Mouse (Mus musculus): ENCODE results near the gene Il12a. TPM values are rescaled to one million over a fixed set of nuclear protein-coding genes. Genes with fewer than 3 reads are reported as not detected.
A peak's percentile ranks its signal among the peaks of the same experiment; 100 is the strongest.
"Not testable (repeated sequence)": the region's sequence is repeated elsewhere in the genome, so short reads cannot be mapped to it uniquely, and the experiment has no call there.

Gene Il12a
- polyA plus RNA-seq, 1 experiment from 2014 or later = 0.30 TPM

GRCm38 (mm10) chr3:68742718-68743471, 52.5 kb downstream of the Il12a start:
- peak; percentile 75 for DNase-seq
- TF ChIP-seq CTCF (IDR thresholded peaks at IDR 0.05; ENCODE audit: low read depth) = no peak
- WGBS = 43% methylated on average over 9 of the region's 9 CpGs

GRCm38 (mm10) chr3:68743472-68743732, 53.0 kb downstream of the Il12a start:
- ATAC-seq (ENCODE audit: insufficient read depth) (peak; percentile 63; the same call in 1 of the 2 replicates), DNase-seq (no peak)
- Histone ChIP-seq H3K9ac (no peak overlapping the region), H3K27ac (ENCODE audit: low read depth) (no peak overlapping the region), H3K9me3 (ENCODE audit: low read depth, low read length) (no peaks in the 10 kb centered on the region), H3K4me1 (ENCODE audit: insufficient read depth) (peaks cover 8% of the 10 kb centered on the region), H3K4me2 (no peak overlapping the region), H3K27me3 (ENCODE audit: insufficient read depth, low read length) (no peaks in the 10 kb centered on the region), H3K36me3 (ENCODE audit: insufficient read depth) (no peaks in the 10 kb centered on the region), H3K4me3 (ENCODE audit: low read depth, low read length) (no peak overlapping the region)
- no peak for TF ChIP-seq CTCF (IDR thresholded peaks at IDR 0.05; ENCODE audit: low read depth)
- WGBS = 28% methylated on average over 3 of the region's 3 CpGs

More at GRCm38 (mm10) chr3:68742718-68743471, 52.5 kb downstream of the Il12a start:
- H3K4me2 ChIP-seq = 0 out of 2 replicates have a peak overlapping the region, but pooled peaks have one; percentile 18
- H3K27me3 ChIP-seq (ENCODE audit: insufficient read depth, low read length) = no peaks in the 10 kb centered on the region
- H3K9ac ChIP-seq = no peak overlapping the region
- peaks cover 8% of the 10 kb centered on the region for H3K4me1 ChIP-seq (ENCODE audit: insufficient read depth)
- H3K36me3 ChIP-seq (ENCODE audit: insufficient read depth) = no peaks in the 10 kb centered on the region
- no peaks in the 10 kb centered on the region for H3K9me3 ChIP-seq (ENCODE audit: low read depth, low read length)
- peak overlapping the region; percentile 30; the same call in 1 of the 2 replicates for H3K27ac ChIP-seq (ENCODE audit: low read depth)
- no peak overlapping the region for H3K4me3 ChIP-seq (ENCODE audit: low read depth, low read length)
- peak; percentile 69 for ATAC-seq (ENCODE audit: insufficient read depth)

- no peak for ATAC-seq (ENCODE audit: insufficient read depth)
- peak; percentile 84 for DNase-seq
- no peaks in the 10 kb centered on the region for H3K36me3 ChIP-seq (ENCODE audit: insufficient read depth)
- peak; percentile 59 for TF ChIP-seq CTCF (IDR thresholded peaks at IDR 0.05; ENCODE audit: low read depth)
- no peaks in the 10 kb centered on the region for H3K9me3 ChIP-seq (ENCODE audit: low read depth, low read length)
- H3K4me2 ChIP-seq = no peak overlapping the region
- H3K27ac ChIP-seq (ENCODE audit: low read depth) = no peak overlapping the region
- WGBS = 71% methylated on average over 1 of the region's 1 CpGs
- H3K9ac ChIP-seq = no peak overlapping the region
- H3K27me3 ChIP-seq (ENCODE audit: insufficient read depth, low read length) = no peaks in the 10 kb centered on the region
- peaks cover 8% of the 10 kb centered on the region for H3K4me1 ChIP-seq (ENCODE audit: insufficient read depth)
- no peak overlapping the region for H3K4me3 ChIP-seq (ENCODE audit: low read depth, low read length)
Measured at GRCm38 (mm10) chr3:68744162-68744561, 53.7 kb downstream of the Il12a start.

GRCm38 (mm10) chr3:68745033-68745432, 54.6 kb downstream of the Il12a start:
- no peak for TF ChIP-seq CTCF (IDR thresholded peaks at IDR 0.05; ENCODE audit: low read depth)
- ATAC-seq (ENCODE audit: insufficient read depth) (no peak), DNase-seq (no peak)
- Histone ChIP-seq H3K4me3 (ENCODE audit: low read depth, low read length) (no peak overlapping the region), H3K4me1 (ENCODE audit: insufficient read depth) (peaks cover 8% of the 10 kb centered on the region), H3K36me3 (ENCODE audit: insufficient read depth) (no peaks in the 10 kb centered on the region), H3K27ac (ENCODE audit: low read depth) (no peak overlapping the region), H3K4me2 (no peak overlapping the region), H3K9ac (no peak overlapping the region), H3K27me3 (ENCODE audit: insufficient read depth, low read length) (no peaks in the 10 kb centered on the region), H3K9me3 (ENCODE audit: low read depth, low read length) (no peaks in the 10 kb centered on the region)
- 77% methylated on average over 5 of the region's 5 CpGs for WGBS

GRCm38 (mm10) chr3:68746282-68746681, 55.8 kb downstream of the Il12a start:
- H3K36me3 ChIP-seq (ENCODE audit: insufficient read depth); H3K9me3 ChIP-seq (ENCODE audit: low read depth, low read length); H3K27ac ChIP-seq (ENCODE audit: low read depth); H3K27me3 ChIP-seq (ENCODE audit: insufficient read depth, low read length); ATAC-seq (ENCODE audit: insufficient read depth); H3K9ac ChIP-seq; H3K4me1 ChIP-seq (ENCODE audit: insufficient read depth); H3K4me3 ChIP-seq (ENCODE audit: low read depth, low read length); H3K4me2 ChIP-seq; DNase-seq: not testable (repeated sequence)
- WGBS = 91% methylated on average over 4 of the region's 4 CpGs

Other genes with a start within 250 kb of the Il12a start
- gene 1110032F04Rik, start 178.9 kb downstream of the Il12a start, polyA plus RNA-seq (2014; fragmentation: Nextera tagmentation; extraction: Ambion mirVana) = 0.50 and 0.84 TPM in 2 replicates

Measured in lung, embryonic 14.5 days (tissue).